Mouse (Mus musculus): ENCODE measurements around the gene Pla2g16.

Gene Pla2g16

DNA sequence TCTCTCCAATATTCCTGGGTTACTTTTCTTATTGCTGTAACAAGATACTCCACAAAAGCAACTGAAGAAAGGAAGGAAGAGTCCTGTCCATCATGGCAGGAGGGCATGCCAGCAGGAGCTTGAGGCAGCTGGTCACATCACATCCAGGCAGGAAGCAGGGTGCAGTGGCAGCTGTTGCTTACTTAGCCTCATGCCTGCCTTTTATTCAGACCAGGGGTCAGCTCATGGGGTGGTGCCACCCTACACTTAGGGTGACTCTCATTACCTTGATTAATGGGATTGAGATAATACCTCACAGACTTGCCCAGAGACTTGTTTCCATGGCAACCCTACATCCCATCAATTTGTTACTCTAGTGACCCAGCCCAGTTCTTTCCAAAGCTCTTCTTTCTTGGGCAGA, 47.8 kb downstream of the Pla2g16 start:
- in situ Hi-C loops (cut with MboI; ENCODE audit: low pct_unique_long_range_greater_than_20kb in 1 of 2, low sequenced_read_pairs in 2 of 2, unreplicated experiment in 1 of 2): loop anchor here in 1 of 2 experiments (10.0 kb wide), 1 partner anchor 70 kb away; no protein-coding TSS in a partner anchor

DNA sequence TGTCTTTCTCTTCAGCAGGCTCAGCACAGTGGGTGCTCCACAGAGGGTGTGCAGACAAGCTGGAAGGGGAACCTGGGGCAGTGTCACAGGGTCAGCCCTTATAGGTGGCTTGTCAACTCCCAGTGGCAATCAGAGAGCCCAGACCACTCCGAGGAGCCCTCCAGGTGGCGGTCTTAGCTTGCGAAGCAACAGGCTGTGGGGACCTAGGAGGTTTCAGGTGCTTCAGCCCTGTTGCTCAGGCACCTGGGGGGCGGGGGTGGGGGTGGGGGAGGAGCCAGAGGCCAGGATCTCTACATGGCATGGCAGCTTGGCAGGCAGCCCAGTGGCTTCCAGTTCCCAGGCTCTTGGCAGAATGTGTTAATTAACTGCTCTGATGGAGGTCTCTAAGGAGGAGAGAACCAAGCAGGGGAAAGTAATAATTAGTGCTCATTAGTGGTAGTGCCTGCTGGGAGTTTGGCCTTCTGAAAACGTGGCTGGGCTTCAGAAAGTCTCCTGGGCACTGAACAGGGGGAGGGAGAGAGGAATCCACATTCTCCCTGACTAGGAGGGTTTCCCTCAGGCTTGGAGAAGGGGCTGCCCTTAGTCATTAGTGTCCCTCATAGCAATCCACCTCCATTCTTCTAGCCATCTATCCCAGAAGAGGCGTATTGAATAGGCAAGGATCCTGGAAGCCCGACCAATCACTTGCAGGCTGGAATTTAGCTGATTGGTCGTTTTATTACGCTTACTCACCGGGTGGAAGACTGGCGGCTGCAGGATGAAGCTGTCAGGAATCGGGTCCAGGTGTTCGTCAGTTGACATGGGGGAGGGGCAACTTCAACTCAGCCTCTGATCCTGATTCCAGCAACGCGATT, 48.9 kb downstream of the Pla2g16 start:
- in situ Hi-C loops (cut with MboI; ENCODE audit: low pct_unique_long_range_greater_than_20kb in 1 of 2, low sequenced_read_pairs in 2 of 2, unreplicated experiment in 1 of 2): loop anchor here in 1 of 2 experiments (10.0 kb wide), 1 partner anchor 71 kb away; no protein-coding TSS in a partner anchor

DNA sequence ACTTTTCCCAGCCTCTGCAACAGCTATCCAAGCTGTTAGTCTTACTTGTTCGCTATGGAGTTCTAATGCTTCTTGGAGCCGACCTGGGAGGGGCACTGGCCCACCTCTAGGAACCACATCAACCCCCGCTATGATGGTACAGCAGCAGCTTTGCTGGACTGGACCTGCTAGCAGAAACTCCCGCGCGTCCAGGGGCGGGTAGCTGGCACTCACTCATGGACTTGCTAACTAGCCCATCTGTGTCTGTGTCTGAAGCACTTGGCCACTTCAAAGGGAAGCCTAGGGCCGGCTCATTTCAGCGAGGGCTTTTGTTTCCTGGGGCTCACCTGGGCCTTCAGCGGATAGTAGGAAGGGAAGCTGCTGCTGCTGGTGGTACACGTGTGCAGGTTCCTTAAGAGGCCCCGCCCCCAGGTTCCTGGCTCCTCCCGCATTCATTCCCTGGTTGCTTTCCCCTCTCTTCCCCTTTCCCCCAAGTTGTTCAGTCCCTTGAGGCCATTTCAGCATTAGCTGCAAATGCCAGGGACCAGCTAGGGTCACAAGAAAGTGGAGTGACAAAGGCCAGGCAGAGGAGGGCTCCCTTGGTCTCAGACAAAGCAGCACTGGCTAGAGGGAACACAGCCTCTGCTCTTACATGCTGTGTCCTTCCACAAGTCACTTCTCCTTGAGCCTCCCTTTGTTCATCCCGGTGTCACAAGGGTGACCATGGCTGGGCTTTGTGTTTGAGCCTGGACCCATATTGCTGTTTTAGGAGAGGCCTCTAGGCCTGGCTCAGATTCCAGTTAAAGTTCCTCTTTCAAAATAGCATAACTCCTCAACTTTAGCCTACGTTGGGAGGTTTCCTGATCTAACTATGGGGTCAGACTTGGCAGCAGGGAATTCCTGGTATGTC, 49.8 kb downstream of the Pla2g16 start, which contains the start of gene Lgals12:
Gene Lgals12 (minus strand): TSS at position 393 of the 889 bp plus-strand sequence.
- in situ Hi-C loops (cut with MboI; ENCODE audit: low pct_unique_long_range_greater_than_20kb in 1 of 2, low sequenced_read_pairs in 2 of 2, unreplicated experiment in 1 of 2): loop anchor here in 1 of 2 experiments (10.0 kb wide), 1 partner anchor 72 kb away; no protein-coding TSS in a partner anchor

DNA sequence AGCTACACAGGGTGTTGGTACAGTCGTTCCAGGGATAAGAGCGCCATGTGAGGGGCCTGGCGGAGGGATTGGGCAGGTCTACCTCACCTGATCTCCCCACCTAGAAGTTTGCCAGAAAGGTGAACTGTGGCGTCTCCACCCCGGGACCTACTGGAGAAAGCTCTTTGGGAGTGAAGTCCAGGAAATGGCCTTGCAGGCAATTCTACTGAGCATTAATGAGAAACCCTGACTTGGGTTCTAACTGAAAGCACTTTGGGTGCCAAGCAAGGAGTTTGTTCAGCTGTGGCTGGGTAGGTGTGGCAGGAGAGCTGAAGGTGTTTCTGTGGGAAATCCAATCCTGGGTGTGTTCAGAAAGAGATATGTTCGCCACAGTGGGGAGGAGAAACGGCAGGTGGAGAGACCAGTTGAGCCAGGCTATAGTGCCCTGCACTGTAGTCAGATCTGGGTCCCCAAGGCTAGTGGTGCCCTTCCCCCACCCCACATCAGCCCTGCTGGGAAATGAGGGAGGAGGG, 50.5 kb downstream of the Pla2g16 start:
- in situ Hi-C loops (cut with MboI; ENCODE audit: low pct_unique_long_range_greater_than_20kb in 1 of 2, low sequenced_read_pairs in 2 of 2, unreplicated experiment in 1 of 2): loop anchor here in 1 of 2 experiments (10.0 kb wide), 1 partner anchor 73 kb away; no protein-coding TSS in a partner anchor

DNA sequence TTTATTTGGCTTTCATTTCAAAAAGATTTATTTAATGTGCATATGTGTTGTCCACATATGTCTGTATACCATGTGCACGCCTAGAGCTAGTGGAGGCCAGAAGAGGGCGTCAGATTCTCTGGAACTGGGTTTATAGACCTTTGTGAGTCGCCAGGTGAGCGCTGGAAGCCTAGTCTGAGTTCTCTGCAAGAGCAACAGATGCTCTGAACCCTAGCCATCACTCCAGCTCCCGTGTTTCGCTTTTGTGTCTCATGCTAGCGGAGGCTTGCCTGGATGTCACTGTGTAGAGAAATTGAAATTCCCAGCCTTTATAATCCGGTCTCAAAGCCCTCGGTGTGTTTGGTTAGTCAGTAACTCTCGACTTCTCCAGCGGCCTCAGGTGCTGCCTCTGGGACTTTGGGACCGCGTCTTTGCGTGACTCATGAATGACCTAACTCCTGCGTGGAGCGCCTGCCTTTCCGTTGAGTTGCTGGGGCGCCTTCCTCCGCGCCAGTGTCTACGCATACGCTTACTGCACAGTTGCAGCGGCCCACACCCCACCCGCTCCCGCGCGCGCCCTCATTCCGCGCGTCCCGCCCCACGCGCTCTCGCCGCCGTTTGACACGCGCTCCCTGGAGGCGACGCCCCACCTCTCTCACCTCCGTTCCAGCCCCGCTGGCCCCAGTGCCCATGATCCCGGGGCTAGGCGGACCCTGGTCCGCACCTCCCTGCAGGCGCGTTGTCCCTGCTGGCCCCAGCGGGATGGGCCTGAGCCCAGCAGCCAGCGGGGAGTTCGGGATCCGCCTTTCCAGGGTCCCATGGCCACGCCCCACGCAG, 54.9 kb downstream of the Pla2g16 start, which contains the start of gene Hrasls5:
Gene Hrasls5 (plus strand): TSS at position 600 of the 816 bp plus-strand sequence.
- in situ Hi-C loops (cut with MboI; ENCODE audit: low pct_unique_long_range_greater_than_20kb in 1 of 2, low sequenced_read_pairs in 2 of 2, unreplicated experiment in 1 of 2): no loop called here

- in situ Hi-C loops (cut with MboI; ENCODE audit: low pct_unique_long_range_greater_than_20kb in 1 of 2, low sequenced_read_pairs in 2 of 2, unreplicated experiment in 1 of 2): no loop called here
Observed at GRCm38 (mm10) chr19:7613151-7613550, 55.9 kb downstream of the Pla2g16 start.

GRCm38 (mm10) chr19:7616231-7616930, 59.1 kb downstream of the Pla2g16 start:
- in situ Hi-C loops (cut with MboI; ENCODE audit: low pct_unique_long_range_greater_than_20kb in 1 of 2, low sequenced_read_pairs in 2 of 2, unreplicated experiment in 1 of 2): no loop called here

DNA sequence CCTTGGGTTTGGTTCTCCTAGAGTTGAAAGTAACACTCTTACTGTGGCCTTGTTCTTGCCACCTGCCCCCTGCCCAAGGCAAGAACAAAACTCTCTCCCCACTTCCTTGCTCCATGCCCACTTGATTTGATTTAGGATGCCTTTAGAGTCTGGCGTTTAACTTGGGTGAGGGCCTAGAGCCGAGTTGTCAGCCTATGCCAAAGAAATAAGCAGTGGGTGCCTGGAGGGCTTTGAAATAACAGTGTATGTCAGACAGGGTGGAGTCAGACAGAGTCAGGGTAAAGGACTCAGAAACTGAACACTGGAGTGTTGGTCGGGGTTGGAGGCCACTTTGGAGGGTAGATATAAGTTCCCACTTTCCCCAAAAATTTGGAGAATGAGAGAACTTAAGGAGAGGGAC, 59.8 kb downstream of the Pla2g16 start:
- in situ Hi-C loops (cut with MboI; ENCODE audit: low pct_unique_long_range_greater_than_20kb in 1 of 2, low sequenced_read_pairs in 2 of 2, unreplicated experiment in 1 of 2): no loop called here

GRCm38 (mm10) chr19:7617696-7618095, 60.4 kb downstream of the Pla2g16 start:
- in situ Hi-C loops (cut with MboI; ENCODE audit: low pct_unique_long_range_greater_than_20kb in 1 of 2, low sequenced_read_pairs in 2 of 2, unreplicated experiment in 1 of 2): no loop called here

GRCm38 (mm10) chr19:7633021-7633420, 75.8 kb downstream of the Pla2g16 start:
- in situ Hi-C loops (cut with MboI; ENCODE audit: low pct_unique_long_range_greater_than_20kb in 1 of 2, low sequenced_read_pairs in 2 of 2, unreplicated experiment in 1 of 2): no loop called here

- in situ Hi-C loops (cut with MboI; ENCODE audit: low pct_unique_long_range_greater_than_20kb in 1 of 2, low sequenced_read_pairs in 2 of 2, unreplicated experiment in 1 of 2): no loop called here
Observed at GRCm38 (mm10) chr19:7633786-7634185, 76.5 kb downstream of the Pla2g16 start.
